Mouse (Mus musculus): ENCODE data around the gene Lta.
A peak's percentile ranks its signal among the peaks of the same experiment; 100 is the strongest.

Lta gene

GRCm38 (mm10) chr17:35156461-35157200, 48.5 kb downstream of the Lta start:
- H3K36me3 ChIP-seq (ENCODE audit: insufficient read depth, low read length): peaks cover 100% of the 10 kb centered on the region
- TF ChIP-seq CTCF (conservative IDR thresholded peaks at IDR 0.05; ENCODE audit: low read length) (no peak), POU5F1 (IDR thresholded peaks at IDR 0.05; ENCODE audit: borderline replicate concordance, low read length) (no peak), NANOG (IDR thresholded peaks at IDR 0.05; ENCODE audit: borderline replicate concordance, low read length) (no peak)
- no peaks in the 10 kb centered on the region for H3K9me3 ChIP-seq (ENCODE audit: low read length)
- H3K4me3 ChIP-seq (replicated peaks; ENCODE audit: low read length): peak overlapping the region; percentile 26; the same call in 1 of the 2 replicates
- H3K4me1 ChIP-seq (replicated peaks; ENCODE audit: low read depth, low read length): peaks cover 82% of the 10 kb centered on the region
- H3K27me3 ChIP-seq (ENCODE audit: insufficient read depth, low read length): no peaks in the 10 kb centered on the region

- H3K4me3 ChIP-seq (replicated peaks; ENCODE audit: low read length): no peak overlapping the region; the same call in 1 of the 2 replicates
- peaks cover 74% of the 10 kb centered on the region for H3K4me1 ChIP-seq (replicated peaks; ENCODE audit: low read depth, low read length)
- TF ChIP-seq CTCF (conservative IDR thresholded peaks at IDR 0.05; ENCODE audit: low read length) (no peak), NANOG (IDR thresholded peaks at IDR 0.05; ENCODE audit: borderline replicate concordance, low read length) (no peak), POU5F1 (IDR thresholded peaks at IDR 0.05; ENCODE audit: borderline replicate concordance, low read length) (no peak)
- H3K36me3 ChIP-seq (ENCODE audit: insufficient read depth, low read length): peaks cover 99% of the 10 kb centered on the region
- no peaks in the 10 kb centered on the region for H3K9me3 ChIP-seq (ENCODE audit: low read length)
- no peaks in the 10 kb centered on the region for H3K27me3 ChIP-seq (ENCODE audit: insufficient read depth, low read length)
These were observed 49.7 kb downstream of the Lta start for GRCm38 (mm10) chr17:35155451-35155850.

GRCm38 (mm10) chr17:35154616-35155015, 50.5 kb downstream of the Lta start:
- Histone ChIP-seq H3K27me3 (ENCODE audit: insufficient read depth, low read length) (no peaks in the 10 kb centered on the region), H3K36me3 (ENCODE audit: insufficient read depth, low read length) (peaks cover 99% of the 10 kb centered on the region), H3K4me3 (replicated peaks; ENCODE audit: low read length) (no peak overlapping the region), H3K4me1 (replicated peaks; ENCODE audit: low read depth, low read length) (peaks cover 74% of the 10 kb centered on the region), H3K9me3 (ENCODE audit: low read length) (no peaks in the 10 kb centered on the region)
- TF ChIP-seq POU5F1 (IDR thresholded peaks at IDR 0.05; ENCODE audit: borderline replicate concordance, low read length): no peak
- TF ChIP-seq NANOG (IDR thresholded peaks at IDR 0.05; ENCODE audit: borderline replicate concordance, low read length): no peak
- no peak for TF ChIP-seq CTCF (conservative IDR thresholded peaks at IDR 0.05; ENCODE audit: low read length)

GRCm38 (mm10) chr17:35153931-35154330, 51.2 kb downstream of the Lta start:
- H3K4me1 ChIP-seq (replicated peaks; ENCODE audit: low read depth, low read length): peaks cover 71% of the 10 kb centered on the region

More at GRCm38 (mm10) chr17:35153931-35154330, 51.2 kb downstream of the Lta start:
- TF ChIP-seq POU5F1 (IDR thresholded peaks at IDR 0.05; ENCODE audit: borderline replicate concordance, low read length) (no peak), NANOG (IDR thresholded peaks at IDR 0.05; ENCODE audit: borderline replicate concordance, low read length) (no peak), CTCF (conservative IDR thresholded peaks at IDR 0.05; ENCODE audit: low read length) (no peak)
- Histone ChIP-seq H3K4me3 (replicated peaks; ENCODE audit: low read length) (no peak overlapping the region), H3K27me3 (ENCODE audit: insufficient read depth, low read length) (no peaks in the 10 kb centered on the region), H3K36me3 (ENCODE audit: insufficient read depth, low read length) (peaks cover 99% of the 10 kb centered on the region), H3K9me3 (ENCODE audit: low read length) (no peaks in the 10 kb centered on the region)

Measured in E14TG2a.4 (cell line).